Mouse (Mus musculus): ENCODE results near the gene Ugt1a6b.
A peak's percentile ranks its signal among the peaks of the same experiment; 100 is the strongest.

Ugt1a6b gene

DNA sequence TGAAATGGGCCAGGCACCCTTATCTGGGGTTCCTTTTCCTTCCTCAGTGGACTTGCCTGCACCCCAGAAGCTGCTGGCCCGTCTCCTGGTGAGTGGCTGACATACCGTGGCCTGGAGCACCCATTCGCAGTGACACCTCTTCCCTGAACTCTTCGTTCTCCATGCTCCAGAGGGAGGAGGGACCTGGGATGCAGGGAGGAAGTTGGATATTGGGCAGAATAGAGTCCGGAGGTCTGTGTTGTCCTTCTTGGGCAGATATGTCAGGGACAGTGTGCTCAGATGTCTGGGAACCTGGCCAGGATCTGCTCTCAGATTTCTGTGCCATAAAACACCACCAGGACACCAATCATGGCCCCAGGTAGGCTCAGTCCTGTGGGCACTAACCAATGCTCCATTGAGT, 137.0 kb downstream of the Ugt1a6b start:
- no peak for DNase-seq (ENCODE audit: low spot score)

DNA sequence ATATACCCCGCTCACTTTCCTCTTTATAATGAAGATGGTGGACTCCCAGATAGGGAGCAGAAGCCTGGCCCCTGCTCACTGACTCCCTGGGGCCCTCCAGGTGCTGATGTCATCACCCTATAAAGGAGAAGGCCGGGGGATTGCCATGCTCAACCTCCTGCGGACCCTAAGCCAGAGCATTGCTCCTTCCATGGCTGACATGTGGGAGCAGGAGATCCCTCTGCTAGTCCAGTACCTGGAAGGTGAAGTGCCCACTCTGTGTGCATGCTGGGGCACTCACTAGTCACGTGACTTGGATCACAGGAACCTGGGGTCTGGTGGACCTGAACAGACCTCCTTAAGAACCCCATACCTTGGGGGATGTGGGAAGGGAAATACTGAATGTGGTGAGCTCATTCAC, 137.5 kb downstream of the Ugt1a6b start:
- DNase-seq (ENCODE audit: low spot score) = no peak

- no peak for DNase-seq (ENCODE audit: low spot score)
These were observed 140.8 kb downstream of the Ugt1a6b start for GRCm38 (mm10) chr1:88243861-88244260.

- no peak for DNase-seq (ENCODE audit: low spot score)
These were observed 142.8 kb downstream of the Ugt1a6b start for GRCm38 (mm10) chr1:88245881-88246280.

- no peak for DNase-seq (ENCODE audit: low spot score)
These were observed 143.3 kb downstream of the Ugt1a6b start for GRCm38 (mm10) chr1:88246386-88246785.

- no peak for DNase-seq (ENCODE audit: low spot score)
These were observed 144.6 kb downstream of the Ugt1a6b start for GRCm38 (mm10) chr1:88247660-88248059.

- DNase-seq (ENCODE audit: low spot score) = no peak
These were observed 145.6 kb downstream of the Ugt1a6b start for GRCm38 (mm10) chr1:88248658-88249057.

- no peak for DNase-seq (ENCODE audit: low spot score)
These were observed 146.5 kb downstream of the Ugt1a6b start for GRCm38 (mm10) chr1:88249596-88249995.

DNA sequence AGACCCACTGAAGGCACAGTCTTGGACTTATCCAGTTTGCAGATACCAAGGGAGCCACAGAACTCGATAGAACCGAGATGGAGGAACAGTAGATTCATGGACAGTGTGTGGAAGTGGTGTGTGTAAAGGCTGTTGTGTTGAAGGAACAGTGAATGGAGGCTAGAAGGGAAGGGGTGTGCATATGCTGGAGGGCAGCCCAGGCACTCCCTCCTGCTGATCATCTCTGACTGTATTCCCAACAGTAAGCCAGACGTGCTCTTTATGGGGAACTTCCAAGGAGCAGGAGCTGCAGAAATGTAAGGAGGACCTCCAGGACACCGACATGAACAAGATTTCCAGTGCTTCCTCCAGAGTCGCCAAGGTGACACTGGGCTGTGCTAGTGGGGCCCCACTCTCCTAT, 147.0 kb downstream of the Ugt1a6b start:
- no peak for DNase-seq (ENCODE audit: low spot score)

- no peak for DNase-seq (ENCODE audit: low spot score)
These were observed 150.1 kb downstream of the Ugt1a6b start for GRCm38 (mm10) chr1:88253106-88253505.

DNA sequence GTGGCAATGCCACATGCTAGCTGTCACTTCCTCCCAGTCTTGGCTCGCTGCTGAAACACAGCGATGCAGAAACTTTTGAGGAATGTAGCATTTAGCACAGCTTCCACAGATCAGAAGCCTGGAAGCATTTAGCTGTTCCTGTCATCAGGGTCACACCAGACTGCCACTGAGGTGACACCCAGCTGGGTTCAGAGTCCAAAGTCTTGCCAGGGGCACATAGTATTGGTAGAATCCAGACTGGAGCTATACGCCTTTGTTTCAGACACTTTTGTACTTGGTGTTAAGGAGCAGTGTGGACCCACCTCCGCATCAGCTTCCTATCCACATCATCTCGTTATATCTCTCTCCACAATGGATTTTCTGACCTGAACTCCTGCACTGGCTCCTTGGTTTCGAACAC, 150.5 kb downstream of the Ugt1a6b start:
- DNase-seq (ENCODE audit: low spot score) = no peak

DNA sequence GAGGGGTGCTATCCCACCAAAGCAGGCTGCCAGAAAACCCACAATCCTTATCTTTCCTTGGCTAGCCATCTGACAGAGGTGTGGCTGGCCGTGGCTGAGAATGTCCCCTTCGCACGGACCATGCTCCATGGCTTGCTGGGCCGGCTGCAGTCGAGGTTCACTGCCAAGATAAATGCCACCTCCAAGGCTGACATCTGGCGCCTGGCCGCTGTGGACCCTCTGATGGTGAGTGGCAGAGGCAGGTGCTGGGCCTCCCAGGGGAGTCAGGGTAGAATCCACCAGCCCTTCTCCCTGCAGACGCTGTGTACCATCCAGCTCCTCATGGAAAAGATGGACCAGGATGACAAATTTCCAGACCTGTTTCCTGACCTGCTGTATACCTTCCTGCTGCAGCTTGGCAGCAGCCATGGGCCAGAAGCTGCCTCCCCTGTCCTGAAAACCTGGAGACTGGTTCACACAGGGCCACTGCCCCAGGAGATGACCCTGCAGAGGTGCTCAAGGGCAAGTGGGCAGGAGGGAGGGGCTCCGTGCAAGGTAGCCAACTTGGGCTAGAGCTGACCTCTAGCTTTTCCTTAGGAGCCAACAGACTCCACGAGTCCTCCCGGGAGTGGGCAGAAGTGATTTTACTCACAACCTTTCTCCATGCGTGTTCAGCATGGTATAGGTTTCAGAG, 151.9 kb downstream of the Ugt1a6b start:
- peak; percentile 63 for DNase-seq (ENCODE audit: low spot score)

GRCm38 (mm10) chr1:88255466-88255857, 152.4 kb downstream of the Ugt1a6b start:
- DNase-seq (ENCODE audit: low spot score) = no peak

DNA sequence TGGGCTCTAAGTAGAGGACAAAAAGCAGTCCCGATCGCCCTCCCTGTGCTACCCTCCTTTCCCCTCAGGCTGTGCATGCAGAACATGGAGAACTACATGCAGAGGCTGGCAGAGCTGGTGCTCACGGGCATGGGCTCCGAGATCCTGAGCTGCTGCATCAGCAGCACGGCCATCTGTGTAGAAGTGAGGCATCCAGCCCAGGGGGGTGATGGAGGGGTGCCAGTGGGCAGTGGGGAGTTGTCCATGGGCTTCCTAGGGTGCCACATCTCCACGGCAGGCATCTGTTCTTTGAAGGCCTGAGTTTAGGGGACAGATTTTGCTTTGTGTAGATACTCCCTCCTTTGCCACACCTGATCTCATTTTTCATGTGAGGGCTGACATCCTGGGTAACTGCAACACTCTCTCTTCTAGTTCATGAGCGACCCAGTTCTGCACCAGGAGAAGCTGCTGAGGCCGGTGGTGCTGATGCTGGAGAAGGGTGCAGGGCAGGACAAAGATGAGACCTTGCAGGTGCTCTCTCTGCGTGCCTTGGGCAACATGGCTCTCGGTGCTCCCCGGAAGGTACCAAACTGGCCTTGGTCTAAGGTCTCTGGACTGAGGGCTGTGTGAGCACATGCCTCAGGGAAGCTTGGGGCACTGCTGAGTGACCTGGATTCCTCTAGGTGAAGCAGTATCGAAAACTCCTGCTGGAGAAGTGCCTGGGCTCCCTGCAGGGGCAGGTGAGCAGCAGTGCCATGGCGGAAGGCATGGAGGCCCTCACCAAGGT, 153.1 kb downstream of the Ugt1a6b start:
- DNase-seq (ENCODE audit: low spot score) = no peak

GRCm38 (mm10) chr1:88256886-88257663, 154.0 kb downstream of the Ugt1a6b start:
- DNase-seq (ENCODE audit: low spot score) = no peak

GRCm38 (mm10) chr1:88257681-88258080, 154.6 kb downstream of the Ugt1a6b start:
- DNase-seq (ENCODE audit: low spot score) = no peak

DNA sequence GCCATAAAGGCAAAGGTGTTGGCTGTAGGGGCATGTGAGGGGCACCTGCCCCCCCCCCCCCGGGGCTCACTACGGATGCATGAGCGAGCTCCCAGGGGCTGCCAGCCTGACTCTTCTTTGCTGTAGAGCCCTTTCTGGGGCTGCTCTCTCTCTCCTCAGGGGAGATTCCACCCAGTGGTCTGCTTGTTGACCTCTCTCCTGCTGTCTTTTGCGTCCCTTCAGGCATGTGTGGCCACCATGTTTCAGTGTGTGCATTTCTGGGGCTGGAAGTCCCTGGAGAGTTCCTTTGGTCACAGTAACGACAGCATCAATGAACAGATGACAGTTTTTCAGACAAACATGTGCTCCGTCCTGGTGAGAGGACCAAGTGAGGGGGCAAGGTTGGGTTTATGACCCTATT, 155.3 kb downstream of the Ugt1a6b start:
- DNase-seq (ENCODE audit: low spot score) = no peak

DNA sequence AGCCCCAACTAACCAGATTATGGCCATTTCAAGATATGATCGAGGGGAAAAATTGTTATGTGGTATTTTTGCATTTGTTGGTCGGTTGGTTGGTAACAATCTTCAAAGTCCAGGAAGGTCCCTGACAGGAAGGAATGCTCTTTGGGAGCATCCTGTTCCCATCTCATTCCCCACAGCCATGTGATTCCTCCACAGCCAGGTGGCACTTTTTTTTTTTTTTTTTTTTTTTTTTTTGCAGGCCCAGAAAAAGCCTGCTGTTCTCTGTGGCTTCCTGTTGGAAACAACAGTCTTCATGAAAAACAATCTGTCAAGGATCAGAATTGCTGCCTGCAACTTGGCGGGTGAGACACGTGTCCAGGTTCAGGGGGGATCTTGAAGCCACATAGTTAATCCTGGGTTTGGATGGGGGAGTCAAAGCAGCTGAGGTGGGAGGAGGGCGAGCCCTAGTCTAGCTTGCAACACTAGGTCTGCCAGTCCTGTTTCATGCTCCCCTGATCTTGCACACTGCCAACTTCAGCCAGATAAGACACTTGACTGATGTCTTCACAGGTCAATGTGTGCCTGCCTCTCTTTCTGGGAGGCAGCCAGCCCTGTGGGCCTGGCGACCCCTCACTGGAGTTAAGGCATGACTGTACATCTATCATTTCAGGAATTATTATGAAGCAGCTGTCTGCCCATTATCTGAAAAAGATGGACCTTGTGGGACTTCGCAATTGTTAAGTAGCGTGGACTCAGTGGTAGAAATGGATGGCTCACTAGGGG, 156.0 kb downstream of the Ugt1a6b start:
- no peak for DNase-seq (ENCODE audit: low spot score)

DNA sequence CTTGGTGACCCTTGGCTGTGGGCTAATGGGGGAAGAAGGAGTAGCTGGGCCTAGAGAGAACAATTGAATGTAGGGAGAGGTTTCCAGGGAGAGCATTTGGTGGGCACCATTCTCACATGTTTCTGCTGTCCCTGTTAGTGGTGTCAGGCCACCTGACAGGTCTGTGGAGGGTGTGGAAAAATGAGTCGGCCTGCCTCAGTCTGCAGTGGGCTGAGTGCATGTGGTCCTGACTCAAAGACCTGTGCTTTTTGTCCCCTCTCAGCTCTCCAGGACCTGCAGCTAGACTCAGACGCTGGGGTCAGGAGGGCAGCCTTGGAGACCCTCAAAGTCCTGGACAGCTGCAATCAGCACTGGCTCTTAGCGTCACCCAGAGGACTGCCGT, 156.6 kb downstream of the Ugt1a6b start:
- no peak for DNase-seq (ENCODE audit: low spot score)

DNA sequence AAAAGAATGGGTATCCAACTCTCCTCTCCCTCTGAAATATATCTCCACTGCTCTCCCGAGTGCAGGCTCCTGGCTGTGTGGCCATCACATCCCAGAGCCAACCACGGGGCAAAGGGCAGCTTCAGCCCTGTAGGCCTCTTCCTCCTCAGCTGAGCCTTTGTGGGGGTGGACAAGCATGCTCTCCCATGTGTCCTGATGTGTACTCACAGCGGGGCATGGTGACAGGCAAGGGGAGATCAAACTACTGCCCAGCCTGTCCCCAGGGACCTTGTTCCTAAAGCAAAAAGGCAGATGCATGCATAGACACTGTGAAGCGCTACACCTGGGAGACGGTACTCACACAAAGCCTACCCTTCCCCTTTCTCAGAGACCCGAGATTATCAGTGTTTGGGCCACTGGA, 157.1 kb downstream of the Ugt1a6b start:
- DNase-seq (ENCODE audit: low spot score) = peak; percentile 77

GRCm38 (mm10) chr1:88260604-88261377, 157.7 kb downstream of the Ugt1a6b start:
- no peak for DNase-seq (ENCODE audit: low spot score)
